Mouse (Mus musculus): Measurements from ENCODE around the gene Epha3.

Epha3 gene

GRCm38 (mm10) chr16:63863913-63864330 is at the start of gene Epha3:
Gene Epha3, minus strand, starts transcription at chr16:63864175.
- no peak for DNase-seq

GRCm38 (mm10) chr16:63903425-63903824 is 39.5 kb upstream of the Epha3 start:
- DNase-seq: no peak

- DNase-seq: no peak
These were observed 17.2 kb upstream of the Epha3 start for GRCm38 (mm10) chr16:63881190-63881589.

- DNase-seq: no peak
These were observed 8.3 kb upstream of the Epha3 start for GRCm38 (mm10) chr16:63872313-63872712.

- no peak for DNase-seq
These were observed 545 bp upstream of the Epha3 start for GRCm38 (mm10) chr16:63864463-63864976.

GRCm38 (mm10) chr16:63863181-63863580 is 794 bp downstream of the Epha3 start:
- no peak for DNase-seq

GRCm38 (mm10) chr16:63857561-63857960 is 6.4 kb downstream of the Epha3 start:
- no peak for DNase-seq

GRCm38 (mm10) chr16:63856658-63857552 is 7.1 kb downstream of the Epha3 start:
- no peak for DNase-seq

- DNase-seq: no peak
These were observed 13.7 kb downstream of the Epha3 start for GRCm38 (mm10) chr16:63850297-63850696.

- DNase-seq: no peak
These were observed 21.1 kb downstream of the Epha3 start for GRCm38 (mm10) chr16:63842911-63843310.

- DNase-seq: no peak
These were observed 26.5 kb downstream of the Epha3 start for GRCm38 (mm10) chr16:63837466-63837865.

GRCm38 (mm10) chr16:63821164-63821563 is 42.8 kb downstream of the Epha3 start:
- no peak for DNase-seq

GRCm38 (mm10) chr16:63817606-63818005 is 46.4 kb downstream of the Epha3 start:
- no peak for DNase-seq

GRCm38 (mm10) chr16:63816672-63817071 is 47.3 kb downstream of the Epha3 start:
- no peak for DNase-seq

- DNase-seq: no peak
These were observed 54.1 kb downstream of the Epha3 start for GRCm38 (mm10) chr16:63809871-63810270.

GRCm38 (mm10) chr16:63808991-63809390 is 55.0 kb downstream of the Epha3 start:
- DNase-seq: no peak

GRCm38 (mm10) chr16:63806437-63807129 is 57.4 kb downstream of the Epha3 start:
- no peak for DNase-seq

GRCm38 (mm10) chr16:63806025-63806424 is 58.0 kb downstream of the Epha3 start:
- no peak for DNase-seq

- no peak for DNase-seq
These were observed 62.5 kb downstream of the Epha3 start for GRCm38 (mm10) chr16:63801436-63801835.

- DNase-seq: no peak
These were observed 65.6 kb downstream of the Epha3 start for GRCm38 (mm10) chr16:63798341-63798740.

- DNase-seq: no peak
These were observed 69.7 kb downstream of the Epha3 start for GRCm38 (mm10) chr16:63794292-63794691.

- no peak for DNase-seq
These were observed 70.2 kb downstream of the Epha3 start for GRCm38 (mm10) chr16:63793805-63794204.

GRCm38 (mm10) chr16:63792084-63792483 is 71.9 kb downstream of the Epha3 start:
- DNase-seq: no peak

GRCm38 (mm10) chr16:63783544-63783943 is 80.4 kb downstream of the Epha3 start:
- no peak for DNase-seq

Data from B cell, adult 2 months (primary cell).